Mouse (Mus musculus): ENCODE data around the gene Cyp4f17.

GRCm38 (mm10) chr17:32523895-32524294 is 18.0 kb downstream of the Cyp4f17 start:
- TF ChIP-seq HCFC1 (IDR thresholded peaks at IDR 0.05; ENCODE audit: borderline replicate concordance, insufficient read depth, low read length) (no peak), CHD2 (IDR thresholded peaks at IDR 0.05; ENCODE audit: low read depth, low read length) (no peak), ZC3H11A (IDR thresholded peaks at IDR 0.05; ENCODE audit: borderline replicate concordance, low read depth, low read length) (no peak)

All from ES-E14 (cell line).